Mouse (Mus musculus) kidney, postnatal 36 days (tissue): ENCODE data around the gene Rasgrf2.
A peak's percentile ranks its signal among the peaks of the same experiment; 100 is the strongest.

Source experiments
- DNase-seq, 2 experiments: peaks; one replicate each; pipeline ENCODE4 v3.0.0; 2021 to 2022; ENCODE audit warnings: mixed read lengths in 2 of 2

Gene Rasgrf2

DNA sequence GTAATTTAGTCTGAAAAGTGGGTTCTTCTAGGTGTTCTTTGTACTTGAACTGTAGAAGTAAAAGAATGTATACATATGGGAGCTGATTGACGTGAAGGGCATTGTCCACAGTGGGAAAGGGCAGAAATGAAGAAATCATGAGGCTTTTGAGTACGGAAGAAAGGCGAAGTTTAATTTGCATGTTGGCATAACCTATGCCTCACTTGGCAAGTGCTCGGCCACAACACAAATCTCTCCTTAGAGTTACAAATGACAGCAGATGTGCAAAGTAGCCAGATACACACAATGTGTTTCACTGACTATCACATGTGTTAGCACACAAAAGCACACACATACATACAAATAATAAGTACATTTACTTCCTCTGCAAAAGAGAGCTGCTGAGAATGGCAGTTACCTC, 251.2 kb downstream of the Rasgrf2 start:
- no peak for DNase-seq

DNA sequence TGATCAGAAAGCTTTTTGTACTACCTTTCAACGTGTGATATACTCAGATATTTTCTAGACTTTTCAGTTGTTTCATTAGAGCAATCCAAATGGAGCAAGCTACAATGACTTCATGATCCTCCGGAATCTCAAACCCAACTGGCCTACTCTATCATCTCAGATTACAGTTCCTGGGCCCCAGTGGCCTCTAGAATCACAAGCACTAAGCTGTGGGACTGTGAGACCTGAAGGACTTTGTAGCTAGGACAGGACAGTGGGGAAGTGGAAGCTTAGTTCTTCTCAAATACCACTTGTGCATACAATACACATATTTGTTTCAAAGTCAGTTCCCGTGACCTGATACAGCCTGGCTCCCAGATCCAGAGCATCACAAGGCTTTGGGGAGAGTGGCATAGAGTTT, 253.5 kb downstream of the Rasgrf2 start:
- DNase-seq: no peak

DNA sequence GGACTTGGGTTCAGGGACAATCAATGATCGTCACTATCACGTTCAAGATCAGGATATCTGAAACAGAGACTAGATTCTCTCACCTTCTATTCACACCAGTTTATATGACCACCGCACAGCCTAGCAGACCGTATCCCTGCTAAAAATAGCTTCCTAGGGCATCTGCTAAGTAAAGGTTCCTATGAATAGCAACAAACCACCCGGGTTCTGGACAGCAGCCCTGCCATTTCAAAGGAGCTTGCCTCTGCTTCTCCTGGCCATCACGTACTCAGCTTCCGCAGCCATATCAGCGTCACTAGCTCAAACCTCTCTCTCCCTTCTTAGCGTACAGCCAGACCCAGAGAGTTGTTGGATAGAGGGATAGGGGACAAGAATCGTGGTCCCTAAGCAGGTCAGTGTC, 254.1 kb downstream of the Rasgrf2 start:
- DNase-seq: no peak

DNA sequence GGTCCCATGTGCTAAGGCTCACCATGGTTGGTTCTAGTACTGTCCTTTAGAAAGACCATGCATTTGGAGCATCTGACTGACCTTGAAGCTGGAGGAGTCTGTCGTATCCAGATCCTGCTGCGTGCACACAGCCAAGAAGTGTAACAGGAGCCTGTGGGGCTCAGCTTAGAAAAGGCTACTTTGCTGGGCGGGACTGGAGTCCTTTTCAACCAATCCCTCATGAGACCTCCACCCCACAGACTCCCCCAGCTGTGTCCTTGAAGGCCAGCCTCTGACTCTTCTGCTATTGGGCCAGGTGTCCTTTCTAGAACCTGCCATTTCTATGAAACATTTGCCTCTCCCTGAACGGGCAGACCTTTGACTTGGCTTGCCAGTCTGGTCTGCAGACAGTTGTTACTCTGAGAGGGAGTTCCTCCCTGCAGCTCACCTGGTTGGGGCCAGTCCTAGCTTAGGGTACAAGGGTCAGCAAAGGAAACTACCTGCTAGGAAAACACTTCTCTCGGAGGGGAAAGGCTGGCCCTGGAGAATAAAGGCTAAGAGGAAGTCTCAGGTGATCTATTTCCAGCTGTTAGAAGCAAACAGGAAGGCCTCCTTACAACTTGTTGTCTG, 254.6 kb downstream of the Rasgrf2 start, which contains the start of gene Ckmt2:
Gene Ckmt2 (minus strand): TSS at position 145 of the 609 bp plus-strand sequence.
- DNase-seq: peak; percentile 9 to 17

DNA sequence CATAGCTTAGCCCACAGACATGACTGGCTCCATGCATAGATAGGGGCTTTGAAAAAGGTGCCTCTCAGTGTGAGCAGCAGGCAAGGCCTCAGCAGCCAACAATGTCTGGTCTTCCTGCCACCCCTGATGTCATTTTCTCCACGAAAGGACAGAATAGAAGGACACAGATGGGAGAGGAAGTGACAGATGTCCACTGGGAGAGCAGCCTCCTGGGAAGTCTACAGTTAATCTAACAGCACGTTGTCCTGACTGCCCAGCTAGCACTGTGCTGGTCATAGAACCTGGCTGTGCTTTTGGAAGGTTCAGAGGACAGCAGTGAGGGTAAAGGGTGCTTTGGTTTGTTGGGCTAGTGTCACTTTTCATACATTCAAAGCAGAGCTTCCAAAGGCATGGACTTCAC, 255.9 kb downstream of the Rasgrf2 start:
- DNase-seq: no peak

DNA sequence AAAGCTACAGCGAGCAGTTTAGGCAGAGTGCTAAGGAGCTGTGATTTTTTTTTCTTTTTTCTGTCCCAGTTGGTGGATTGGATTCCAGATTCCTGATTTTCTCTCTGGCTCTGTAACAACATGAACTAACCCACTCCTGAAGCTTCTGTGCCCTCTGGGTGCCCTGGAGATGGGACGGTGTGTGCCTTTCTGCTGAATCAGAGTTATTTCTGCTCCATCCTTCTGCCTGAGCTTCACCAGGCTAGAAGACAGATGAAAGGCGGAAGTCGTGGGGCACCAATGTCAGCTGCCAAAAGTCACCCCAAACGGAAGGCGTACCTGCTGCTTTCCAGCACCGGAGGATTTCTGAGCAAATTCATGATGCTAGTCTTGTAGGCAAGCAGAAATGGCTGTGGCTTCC, 256.9 kb downstream of the Rasgrf2 start:
- no peak for DNase-seq

DNA sequence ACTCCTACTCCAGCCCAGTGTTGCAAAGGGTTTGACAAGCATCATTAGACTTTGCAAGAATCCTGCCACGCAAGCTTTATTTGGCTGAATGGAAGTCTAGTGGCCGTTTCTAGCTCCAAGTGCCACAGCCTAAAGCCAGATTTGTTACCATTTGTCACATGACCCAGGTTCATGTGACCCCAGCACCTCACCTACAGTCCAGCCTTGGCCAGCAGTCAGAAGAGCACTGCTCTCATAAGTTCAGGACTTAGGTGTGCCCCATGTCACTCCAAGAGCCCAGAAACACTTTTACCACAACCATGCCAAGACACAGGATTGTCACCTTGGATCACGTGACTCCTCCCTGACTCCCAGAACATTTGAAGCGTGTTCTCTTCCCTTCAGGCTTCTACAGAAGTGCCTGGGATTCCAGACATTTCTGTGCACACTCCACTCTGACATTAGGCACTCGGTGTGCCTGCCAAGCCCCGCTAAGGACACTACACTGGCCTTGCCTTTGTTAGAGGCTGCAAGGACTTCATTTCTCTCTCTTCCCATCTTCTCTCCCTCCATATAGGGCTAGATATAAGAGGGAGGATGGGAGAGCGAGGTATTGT, 257.6 kb downstream of the Rasgrf2 start:
- DNase-seq: no peak

DNA sequence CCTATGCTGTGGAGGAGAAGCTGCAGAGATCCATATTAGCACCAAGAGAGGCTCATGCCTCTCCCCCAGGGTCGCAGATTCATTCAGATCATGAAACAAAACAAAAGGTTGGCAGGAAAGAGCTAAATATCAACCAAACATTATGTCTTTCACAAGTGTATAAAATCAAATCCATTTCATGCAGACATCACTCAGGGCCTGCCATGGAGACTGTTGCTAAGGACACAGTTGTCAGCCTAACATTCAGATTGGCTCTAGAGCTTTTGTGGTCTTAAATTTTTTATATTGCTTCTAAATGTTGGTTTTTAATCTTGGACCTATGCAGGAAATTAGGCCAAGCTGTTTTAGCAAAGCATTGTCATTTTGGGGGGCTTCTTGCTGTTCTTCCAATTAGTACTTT, 262.9 kb downstream of the Rasgrf2 start:
- no peak for DNase-seq

DNA sequence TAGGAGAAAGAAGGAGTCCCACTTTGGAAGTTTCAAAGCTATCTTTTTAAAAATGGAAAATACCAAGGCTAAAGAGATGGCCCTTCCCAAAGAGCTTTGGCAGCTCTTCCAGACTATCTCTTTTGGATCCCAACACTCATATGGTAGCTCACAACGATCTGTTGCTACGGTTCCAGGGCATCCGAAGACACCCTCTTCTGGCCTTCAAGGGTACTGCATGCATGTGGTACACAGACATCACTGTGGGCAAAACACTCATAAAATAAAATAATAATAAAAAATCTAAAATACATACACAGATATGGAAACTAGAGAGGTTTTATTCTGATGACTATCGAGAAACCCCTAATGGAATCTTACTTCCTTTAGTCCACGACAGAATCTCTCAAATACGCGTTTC, 272.6 kb downstream of the Rasgrf2 start:
- DNase-seq: peak; percentile 3 to 34

DNA sequence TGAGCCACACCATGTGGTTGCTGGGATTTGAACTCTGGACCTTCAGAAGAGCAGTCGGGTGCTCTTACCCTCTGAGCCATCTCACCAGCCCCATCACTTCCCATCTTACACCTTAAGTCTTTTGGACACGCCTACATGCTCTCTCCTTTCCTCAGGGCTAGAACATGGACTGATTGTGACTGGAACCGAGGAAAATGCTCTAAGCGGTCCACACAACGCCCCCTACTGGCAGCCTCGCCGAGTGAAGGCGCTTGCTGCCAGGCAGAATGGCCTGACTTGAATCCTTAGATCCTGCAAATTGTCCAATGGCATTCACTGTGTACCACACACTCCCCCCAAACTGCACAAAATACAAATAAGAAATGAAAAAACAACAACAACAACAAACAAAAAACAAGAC, 274.0 kb downstream of the Rasgrf2 start:
- no peak for DNase-seq

DNA sequence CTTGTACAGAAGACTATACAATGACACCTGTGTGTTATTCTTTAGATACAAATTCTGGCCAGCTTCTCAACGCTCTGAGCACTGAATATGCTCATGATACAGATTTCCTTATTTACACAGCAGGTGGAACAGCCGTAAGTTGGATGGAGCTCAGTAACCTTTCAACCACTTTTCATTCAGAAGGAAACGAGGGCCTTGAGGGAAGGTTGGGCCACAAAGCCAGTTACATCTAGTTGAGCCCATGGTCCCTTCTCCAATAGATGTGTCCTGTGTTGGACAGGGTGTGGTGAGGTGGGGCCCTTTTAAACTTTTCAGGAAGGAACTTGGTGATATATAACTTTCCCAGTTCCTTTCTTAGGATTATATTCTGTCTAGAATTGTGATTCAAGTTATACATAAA, 277.0 kb downstream of the Rasgrf2 start:
- no peak for DNase-seq
